Mouse (Mus musculus) kidney, adult 18-20 months (tissue): ENCODE results near the gene Gabrb3.
"Not testable (repeated sequence)": the region's sequence is repeated elsewhere in the genome, so short reads cannot be mapped to it uniquely, and the experiment has no call there.

Experiments used
- DNase-seq: peaks from one replicate; pipeline ENCODE4 v3.0.0; 2021

The Gabrb3 gene

GRCm38 (mm10) chr7:57711709-57712108, 292.2 kb downstream of the Gabrb3 start:
- no peak for DNase-seq

- no peak for DNase-seq
Measured at GRCm38 (mm10) chr7:57746836-57747235, 327.3 kb downstream of the Gabrb3 start.

GRCm38 (mm10) chr7:57760466-57760865, 341.0 kb downstream of the Gabrb3 start:
- no peak for DNase-seq

- no peak for DNase-seq
Measured at GRCm38 (mm10) chr7:57778754-57779153, 359.3 kb downstream of the Gabrb3 start.

- DNase-seq: not testable (repeated sequence)
Measured at GRCm38 (mm10) chr7:57786102-57786501, 366.6 kb downstream of the Gabrb3 start.

- no peak for DNase-seq
Measured at GRCm38 (mm10) chr7:57787520-57787919, 368.0 kb downstream of the Gabrb3 start.

- DNase-seq: no peak
Measured at GRCm38 (mm10) chr7:57803266-57803665, 383.8 kb downstream of the Gabrb3 start.

GRCm38 (mm10) chr7:57813716-57814115, 394.2 kb downstream of the Gabrb3 start:
- no peak for DNase-seq

GRCm38 (mm10) chr7:57842383-57842896, 422.9 kb downstream of the Gabrb3 start:
- DNase-seq: no peak

GRCm38 (mm10) chr7:57867951-57868350, 448.5 kb downstream of the Gabrb3 start:
- no peak for DNase-seq
